Mouse (Mus musculus) erythroblast, embryonic 14.5 days (primary cell): Measurements from ENCODE around the gene Madd.

Experiments used
- GATA1 ChIP-seq: IDR thresholded peaks from 2 replicates; pipeline ENCODE4 v1.6.1; 2012; ENCODE audit warnings: low read length, inconsistent platforms, mixed read lengths
- TAL1 ChIP-seq: IDR thresholded peaks from 3 replicates; pipeline ENCODE4 v1.6.1; 2012; ENCODE audit warnings: low read length, inconsistent platforms, mixed read lengths

- TF ChIP-seq TAL1 (no peak), GATA1 (no peak)
Observed at GRCm38 (mm10) chr2:91148101-91148500, 35.5 kb downstream of the Madd start.
